Mouse (Mus musculus): ENCODE measurements at regions not wholly inside any gene's neighbourhood (a gene's known extent, or its start where the extent isn't known, plus 50 kb on each side); places are given as distances from the start of the nearest gene placed in this dataset.

GRCm38 (mm10) chr19:56177231-56177745 lies 109.6 kb upstream of the Habp2 start:
- DNase-seq, result no peak

- no peak for DNase-seq
Observed at GRCm38 (mm10) chr19:56185756-56186155, 101.2 kb upstream of the Habp2 start.

- DNase-seq, result no peak
Observed at GRCm38 (mm10) chr19:56189185-56189584, 97.8 kb upstream of the Habp2 start.

GRCm38 (mm10) chr19:56190222-56190621 lies 96.7 kb upstream of the Habp2 start:
- DNase-seq, result no peak

GRCm38 (mm10) chr19:56198474-56199236 lies 88.3 kb upstream of the Habp2 start:
- no peak for DNase-seq

GRCm38 (mm10) chr19:56199401-56200150 lies 87.4 kb upstream of the Habp2 start:
- no peak for DNase-seq

- DNase-seq, result peak; percentile 7
Observed at GRCm38 (mm10) chr19:56201007-56201682, 85.8 kb upstream of the Habp2 start.

- peak; percentile 17 for DNase-seq
Observed at GRCm38 (mm10) chr19:56201738-56202480, 85.0 kb upstream of the Habp2 start.

GRCm38 (mm10) chr19:56202481-56203130 lies 84.3 kb upstream of the Habp2 start:
- DNase-seq, result peak; percentile 5

- DNase-seq, result no peak
Observed at GRCm38 (mm10) chr19:56218536-56218935, 68.4 kb upstream of the Habp2 start.

GRCm38 (mm10) chr19:56220724-56221407 lies 66.1 kb upstream of the Habp2 start:
- no peak for DNase-seq

- no peak for DNase-seq
Observed at GRCm38 (mm10) chr19:56222496-56222895, 64.4 kb upstream of the Habp2 start.

- DNase-seq, result no peak
Observed at GRCm38 (mm10) chr19:56225039-56225438, 61.9 kb upstream of the Habp2 start.

GRCm38 (mm10) chr19:56225518-56225917 lies 61.4 kb upstream of the Habp2 start:
- DNase-seq, result no peak

- DNase-seq, result no peak
Observed at GRCm38 (mm10) chr19:56228586-56228985, 58.4 kb upstream of the Habp2 start.

GRCm38 (mm10) chr19:56231430-56231829 lies 55.5 kb upstream of the Habp2 start:
- no peak for DNase-seq

GRCm38 (mm10) chr19:56231849-56232248 lies 55.1 kb upstream of the Habp2 start:
- DNase-seq, result no peak

GRCm38 (mm10) chr19:56232269-56232668 lies 54.7 kb upstream of the Habp2 start:
- DNase-seq, result no peak

- DNase-seq, result no peak
Observed at GRCm38 (mm10) chr19:56232950-56233349, 54.0 kb upstream of the Habp2 start.

GRCm38 (mm10) chr19:56235040-56235439 lies 51.9 kb upstream of the Habp2 start:
- no peak for DNase-seq
